In genomic region chr9:14983141-14983540, GRCm38 (mm10) we compare ENCODE assay signal across 23 mouse cellular contexts.
"Had no signal": no experiment of that assay in that cellular context is flagged by ENCODE, and none has a peak within 500 bp of the region (broad histone marks: within the 10 kb centered on the region; RNA-seq: fewer than 3 reads in every experiment).

No protein-coding gene starts in this region.

- H3K27ac ChIP-seq: gastrocnemius, adult 2 months; heart, adult 2 months; heart, embryonic 13.5 days; heart, embryonic 15.5 days; hindbrain, embryonic 13.5 days; hindbrain, embryonic 15.5 days; hindbrain, postnatal 0 days; intestine, embryonic 15.5 days; layer of hippocampus, adult 2 months; limb, embryonic 13.5 days; limb, embryonic 15.5 days; liver, embryonic 13.5 days had no signal

- H3K9ac ChIP-seq: heart, embryonic 13.5 days; heart, embryonic 15.5 days; hindbrain, embryonic 13.5 days; hindbrain, embryonic 15.5 days; intestine, embryonic 15.5 days; limb, embryonic 13.5 days; limb, embryonic 15.5 days; liver, embryonic 13.5 days had no signal

- H3K9me3 ChIP-seq: heart, embryonic 13.5 days; heart, embryonic 15.5 days; hindbrain, embryonic 13.5 days; hindbrain, embryonic 15.5 days; intestine, embryonic 15.5 days; limb, embryonic 13.5 days; limb, embryonic 15.5 days; liver, embryonic 13.5 days had no signal

- H3K4me3 ChIP-seq: gastrocnemius, adult 2 months; heart, adult 2 months; heart, embryonic 13.5 days; heart, embryonic 15.5 days; hindbrain, embryonic 13.5 days; hindbrain, embryonic 15.5 days; intestine, embryonic 15.5 days; layer of hippocampus, adult 2 months; limb, embryonic 13.5 days; limb, embryonic 15.5 days; liver, embryonic 13.5 days had no signal

- DNase-seq: gastrocnemius, adult 2 months; gastrocnemius, postnatal 10 days; gastrocnemius, postnatal 25 days; heart, adult 2 months; heart, postnatal 14 days; heart, postnatal 4 days; kidney, adult 18-20 months; kidney, adult 8-10 months; kidney, postnatal 10 days; kidney, postnatal 25 days; kidney, postnatal 4 days; layer of hippocampus, postnatal 36 days; left cerebral cortex, postnatal 4 days; liver, embryonic 13.5 days had no signal

- H3K27me3 ChIP-seq: heart, embryonic 13.5 days; heart, embryonic 15.5 days; hindbrain, embryonic 13.5 days; hindbrain, embryonic 15.5 days; intestine, embryonic 15.5 days; limb, embryonic 13.5 days; limb, embryonic 15.5 days; liver, embryonic 13.5 days had no signal

- H3K36me3 ChIP-seq: heart, embryonic 13.5 days; heart, embryonic 15.5 days; hindbrain, embryonic 13.5 days; hindbrain, embryonic 15.5 days; intestine, embryonic 15.5 days; limb, embryonic 13.5 days; limb, embryonic 15.5 days; liver, embryonic 13.5 days had no signal

- H3K4me1 ChIP-seq: heart, embryonic 13.5 days; heart, embryonic 15.5 days; hindbrain, embryonic 13.5 days; hindbrain, embryonic 15.5 days; intestine, embryonic 15.5 days; limb, embryonic 13.5 days; limb, embryonic 15.5 days; liver, embryonic 13.5 days had no signal
